Mouse (Mus musculus) hindbrain, embryonic 11.5 days (tissue): ENCODE measurements around the gene Itih1. TPM values are rescaled to one million over a fixed set of nuclear protein-coding genes. Genes with fewer than 3 reads are reported as not detected.

Source experiments
- polyA plus RNA-seq: library from polyadenylated mRNA; unstranded; fragments of >200 nt; fragmentation: Nextera tagmentation; extraction: Ambion mirVana; gene quantifications from 2 replicates; pipeline ENCODE4 v1.2.1, GENCODE M21; 2014

Gene Itih1
- polyA plus RNA-seq, 1 experiment from 2014 or later, result not detected

Other genes with a start within 250 kb of the Itih1 start
- gene Sfmbt1, start 228.4 kb downstream of the Itih1 start, polyA plus RNA-seq, result 20.2 and 21.2 TPM in 2 replicates
- gene Tmem110, start 117.7 kb downstream of the Itih1 start, polyA plus RNA-seq, result 17.2 and 23.3 TPM in 2 replicates
- gene Mustn1, start 64.1 kb downstream of the Itih1 start, polyA plus RNA-seq, result 0.94 and 1.2 TPM in 2 replicates
- not detected in 2 replicates for gene Itih4, start 56.8 kb downstream of the Itih1 start, polyA plus RNA-seq
- gene Itih3, start 19.5 kb downstream of the Itih1 start, polyA plus RNA-seq, result 0.27 TPM in 1 of 2 replicates, not detected in the other
- 17.7 and 19.3 TPM in 2 replicates for gene Nek4, start 8.1 kb upstream of the Itih1 start, polyA plus RNA-seq
- 65.2 and 74.2 TPM in 2 replicates for gene Glt8d1, start 58.1 kb upstream of the Itih1 start, polyA plus RNA-seq
- 294 and 304 TPM in 2 replicates for gene Spcs1, start 58.4 kb upstream of the Itih1 start, polyA plus RNA-seq
- 125 and 139 TPM in 2 replicates for gene Pbrm1, start 75.8 kb upstream of the Itih1 start, polyA plus RNA-seq
- 82.6 and 85.6 TPM in 2 replicates for gene Gnl3, start 75.9 kb upstream of the Itih1 start, polyA plus RNA-seq
- 58.7 and 65.0 TPM in 2 replicates for gene Smim4, start 185.7 kb upstream of the Itih1 start, polyA plus RNA-seq
- gene Nt5dc2, start 187.8 kb upstream of the Itih1 start, polyA plus RNA-seq, result 458 and 483 TPM in 2 replicates
- 23.5 and 25.5 TPM in 2 replicates for gene Stab1, start 225.4 kb upstream of the Itih1 start, polyA plus RNA-seq